Mouse (Mus musculus): ENCODE data around the gene Psmg4.

Psmg4 gene

GRCm38 (mm10) chr13:34205216-34205615 lies 42.5 kb downstream of the Psmg4 start:
- DNase-seq = peak in 1 of 2 experiments; percentile 23

- DNase-seq = no peak
Measured at GRCm38 (mm10) chr13:34207714-34208470, 45.1 kb downstream of the Psmg4 start.

- no peak for DNase-seq
Measured at GRCm38 (mm10) chr13:34211261-34211775, 48.6 kb downstream of the Psmg4 start.

GRCm38 (mm10) chr13:34212735-34213212 lies 50.0 kb downstream of the Psmg4 start:
- DNase-seq = peak; percentile 77 to 87

GRCm38 (mm10) chr13:34214855-34215254 lies 52.1 kb downstream of the Psmg4 start:
- DNase-seq = no peak

- DNase-seq = no peak
Measured at GRCm38 (mm10) chr13:34218776-34219175, 56.0 kb downstream of the Psmg4 start.

- no peak for DNase-seq
Measured at GRCm38 (mm10) chr13:34219728-34220127, 57.0 kb downstream of the Psmg4 start.

GRCm38 (mm10) chr13:34222985-34223384 lies 60.2 kb downstream of the Psmg4 start:
- peak; percentile 86 to 89 for DNase-seq

GRCm38 (mm10) chr13:34226940-34227339 lies 64.2 kb downstream of the Psmg4 start:
- no peak for DNase-seq
